Mouse (Mus musculus) hindbrain, postnatal 0 days (tissue): Measurements from ENCODE around the gene Efcab3. TPM values are rescaled to one million over a fixed set of nuclear protein-coding genes. Genes with fewer than 3 reads are reported as not detected.
"Not testable (repeated sequence)": the region's sequence is repeated elsewhere in the genome, so short reads cannot be mapped to it uniquely, and the experiment has no call there.

ENCODE experiments used
- ATAC-seq: fragments of 200-750 bp; cut with Nextera tagmentation; 2 replicates; pipeline ENCODE4 v1.8.0; 2017; ENCODE audit warnings: mild to moderate bottlenecking, moderate TSS enrichment, moderate library complexity
- DNase-seq: peaks from one replicate; pipeline ENCODE4 v3.0.0-alpha.2; 2015; ENCODE audit warnings: low spot score
- H3K27ac ChIP-seq: fragments of 300-500 bp; sonication (generic); 2 replicates; pipeline ENCODE4 v1.5.1; 2014; ENCODE audit warnings: mild to moderate bottlenecking
- H3K27me3 ChIP-seq: fragments of 300-500 bp; sonication (generic); 2 replicates; pipeline ENCODE4 v1.6.1; 2014; ENCODE audit warnings: low read length, mixed read lengths; ENCODE audit not compliant: insufficient read depth
- H3K36me3 ChIP-seq: fragments of 300-500 bp; sonication (generic); 2 replicates; pipeline ENCODE4 v1.6.1; 2014; ENCODE audit warnings: low read length, mixed read lengths; ENCODE audit not compliant: insufficient read depth
- H3K4me1 ChIP-seq: fragments of 300-500 bp; sonication (generic); 2 replicates; pipeline ENCODE4 v1.6.1; 2014; ENCODE audit warnings: antibody characterized with exemption, low read length, mixed read lengths; ENCODE audit not compliant: insufficient read depth
- H3K4me2 ChIP-seq: fragments of 300-500 bp; sonication (generic); 2 replicates; pipeline ENCODE4 v1.6.1; 2014; ENCODE audit warnings: low read depth, mild to moderate bottlenecking, low read length, moderate library complexity, mixed read lengths
- H3K4me3 ChIP-seq: fragments of 300-500 bp; sonication (generic); 2 replicates; pipeline ENCODE4 v1.5.1; 2014; ENCODE audit warnings: low read length
- H3K9ac ChIP-seq: fragments of 300-500 bp; sonication (generic); replicated peaks from 2 replicates; pipeline ENCODE4 v1.6.1; 2014; ENCODE audit warnings: mild to moderate bottlenecking, low read length, moderate library complexity, mixed read lengths
- H3K9me3 ChIP-seq: fragments of 300-500 bp; sonication (generic); 2 replicates; pipeline ENCODE4 v1.6.1; 2016; ENCODE audit warnings: low read length, mixed read lengths
- CTCF ChIP-seq: IDR thresholded peaks from 2 replicates; pipeline ENCODE4 v1.5.1; 2016; ENCODE audit warnings: antibody characterized with exemption, control low read depth, low read depth
- WGBS: fragments of 180-500 bp; shearing (Covaris S2); extraction: QIAGEN DNeasy Blood & Tissue Kit; methylation state at CpG from one replicate; pipeline ENCODE4 v1.1.7; 2014; 5-methylcytosine and 5-hydroxymethylcytosine counted together
- polyA plus RNA-seq: library from polyadenylated mRNA; unstranded; fragments of >200 nt; fragmentation: Nextera tagmentation; extraction: Ambion mirVana; gene quantifications from 2 replicates; pipeline ENCODE4 v1.2.1, GENCODE M21; 2015
- total RNA-seq: library from RNA; depleted of rRNA; stranded (reverse); fragments of >200 nt; gene quantifications from 2 replicates; pipeline ENCODE4 v1.2.3, GENCODE M21; 2014

Efcab3 gene
- total and polyA plus RNA-seq, 2 experiments from 2014 or later = 0.25 TPM; not detected in 1

DNA sequence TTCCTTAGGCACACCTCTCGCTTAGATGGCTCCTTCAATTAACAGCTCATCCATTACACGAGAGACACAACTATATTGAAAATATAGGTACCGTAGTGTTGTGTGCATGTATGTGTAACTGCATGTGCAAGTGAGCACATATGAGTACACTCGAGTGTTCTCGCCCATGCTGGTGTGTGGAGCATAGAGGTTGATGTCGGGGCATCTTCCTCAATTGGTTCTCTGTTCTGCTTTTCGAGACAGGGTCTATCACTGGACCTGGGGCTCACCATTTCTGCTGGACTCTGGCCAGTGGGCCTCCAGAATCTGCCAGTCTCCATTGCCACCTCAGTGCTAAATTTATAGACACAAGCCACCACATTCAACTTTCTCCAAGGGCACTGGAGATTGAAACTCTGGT, 54.4 kb downstream of the Efcab3 start:
- TF ChIP-seq CTCF = no peak
- no peak overlapping the region for H3K4me2 ChIP-seq
- no peaks in the 10 kb centered on the region for H3K27me3 ChIP-seq
- no peaks in the 10 kb centered on the region for H3K36me3 ChIP-seq
- no peaks in the 10 kb centered on the region for H3K4me1 ChIP-seq
- no peak overlapping the region for H3K27ac ChIP-seq
- H3K9ac ChIP-seq = no peak overlapping the region
- ATAC-seq (no peak), DNase-seq (no peak)
- H3K4me3 ChIP-seq = no peak overlapping the region
- WGBS = 90% methylated on average over 7 of the region's 7 CpGs
- H3K9me3 ChIP-seq = no peaks in the 10 kb centered on the region

DNA sequence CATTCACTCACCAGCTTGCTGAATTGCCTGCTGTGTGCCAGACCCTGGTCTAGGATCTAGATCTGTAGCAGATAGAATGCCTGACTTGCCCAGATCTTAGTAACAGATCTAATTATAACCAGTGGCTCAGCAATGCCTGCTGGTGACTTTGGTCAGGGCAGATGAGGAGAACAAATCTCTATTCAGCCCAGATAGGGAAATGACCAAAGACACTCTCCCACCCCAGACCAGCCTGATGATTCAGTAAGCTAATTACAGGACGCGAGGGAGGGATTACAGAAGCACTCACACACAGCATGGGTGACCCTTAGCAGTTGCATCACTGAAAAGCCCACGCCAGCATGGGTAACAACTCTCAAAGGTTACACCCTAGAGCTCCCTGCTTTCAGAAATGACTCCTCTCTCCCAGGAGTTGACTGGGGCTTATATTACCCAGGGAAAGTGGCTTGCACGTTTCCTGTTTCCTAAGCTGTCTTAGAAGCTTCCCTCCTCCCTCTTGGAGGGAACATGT, 57.2 kb downstream of the Efcab3 start:
- no peak for TF ChIP-seq CTCF
- WGBS = 44% methylated on average over 4 of the region's 4 CpGs

DNA sequence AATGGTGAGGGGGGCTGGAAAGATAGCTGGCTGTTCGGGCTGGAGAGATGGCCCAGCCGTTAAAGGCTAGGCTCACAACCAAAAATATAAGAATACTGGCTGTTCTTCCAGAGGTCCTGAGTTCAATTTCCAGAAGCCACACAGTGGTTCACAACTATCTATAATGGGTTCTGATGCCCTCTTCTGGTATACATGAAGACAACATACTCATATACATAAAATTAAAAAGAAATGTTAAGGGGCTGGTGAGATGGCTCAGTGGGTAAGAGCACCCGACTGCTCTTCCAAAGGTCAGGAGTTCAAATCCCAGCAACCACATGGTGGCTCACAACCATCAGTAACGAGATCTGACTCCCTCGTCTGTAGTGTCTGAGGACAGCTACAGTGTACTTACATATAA, 58.4 kb downstream of the Efcab3 start:
- H3K4me2 ChIP-seq, H3K9ac ChIP-seq, ATAC-seq, H3K27ac ChIP-seq, H3K4me1 ChIP-seq, DNase-seq, H3K36me3 ChIP-seq, H3K4me3 ChIP-seq, H3K27me3 ChIP-seq, H3K9me3 ChIP-seq: not testable (repeated sequence)
- WGBS = 80% methylated on average over 5 of the region's 5 CpGs

More for the DNA sequence above, 57.2 kb downstream of the Efcab3 start:
- ATAC-seq (no peak), DNase-seq (no peak)
- Histone ChIP-seq H3K36me3 (no peaks in the 10 kb centered on the region), H3K27ac (no peak overlapping the region), H3K9me3 (no peaks in the 10 kb centered on the region), H3K4me2 (no peak overlapping the region), H3K4me1 (no peaks in the 10 kb centered on the region), H3K27me3 (no peaks in the 10 kb centered on the region), H3K4me3 (no peak overlapping the region), H3K9ac (no peak overlapping the region)

DNA sequence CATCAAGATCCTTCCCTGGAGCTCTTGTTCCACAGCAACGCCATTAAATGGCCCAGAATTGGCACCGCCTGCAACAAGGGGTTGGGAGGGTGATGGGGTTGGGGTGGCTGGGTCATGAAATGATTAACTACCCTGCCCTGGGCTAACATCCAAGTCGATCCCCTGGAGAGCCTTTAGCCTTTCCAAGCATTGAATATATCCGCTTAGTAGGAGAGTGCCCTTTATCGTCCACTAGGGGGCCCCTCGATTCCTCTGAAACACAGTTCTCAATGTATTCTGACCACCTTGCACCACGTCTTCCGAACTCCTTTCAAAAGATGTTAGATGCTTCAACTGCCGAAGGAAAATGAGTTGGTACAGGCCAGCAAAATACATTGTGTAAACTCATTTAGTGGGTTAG, 60.6 kb downstream of the Efcab3 start:
- Histone ChIP-seq H3K9ac (no peak overlapping the region), H3K4me2 (no peak overlapping the region), H3K9me3 (no peaks in the 10 kb centered on the region), H3K36me3 (no peaks in the 10 kb centered on the region), H3K4me1 (peaks cover 12% of the 10 kb centered on the region), H3K27ac (no peak overlapping the region), H3K27me3 (no peaks in the 10 kb centered on the region), H3K4me3 (no peak overlapping the region)
- peak; percentile 75 for TF ChIP-seq CTCF
- WGBS = 8% methylated on average over 9 of the region's 9 CpGs
- no peak for ATAC-seq
- peak; percentile 80 for DNase-seq

DNA sequence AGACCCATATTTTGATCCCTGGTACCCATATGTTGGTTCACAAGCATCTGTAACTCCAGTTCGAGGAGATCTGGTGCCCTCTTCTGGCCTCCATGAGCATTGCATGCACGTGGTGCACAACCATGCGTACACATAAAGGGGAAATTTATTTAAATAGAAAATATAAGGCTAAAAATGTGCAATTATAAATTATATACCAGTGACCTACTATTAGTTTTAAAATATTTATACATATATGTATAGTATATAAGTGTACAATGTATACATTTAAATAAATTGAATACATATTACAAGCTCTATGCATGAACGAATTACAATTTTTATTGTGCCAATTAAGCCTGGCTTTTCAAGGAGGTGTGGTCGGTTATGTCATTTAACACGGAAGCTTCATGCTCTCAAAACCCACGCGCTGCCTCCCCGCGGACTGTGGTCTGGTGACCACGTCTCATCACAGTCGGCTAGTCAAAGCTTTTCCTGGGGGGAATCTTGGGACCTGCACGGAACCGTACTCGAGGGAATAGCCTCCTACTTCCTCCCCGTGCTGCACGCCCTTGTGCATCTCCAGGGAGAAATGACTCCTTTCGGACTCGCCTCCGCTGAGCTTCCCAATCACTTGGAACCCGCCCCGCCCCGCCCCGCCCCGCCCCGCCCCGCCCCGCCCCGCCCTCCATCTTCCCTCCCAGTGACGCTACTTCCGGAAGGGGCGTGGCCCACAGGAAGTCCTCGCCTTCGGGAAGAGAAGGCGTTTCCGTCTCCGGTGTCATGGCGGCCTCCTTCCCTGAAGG, 62.5 kb downstream of the Efcab3 start, which contains the start of gene Mettl2:
Gene Mettl2 (plus strand): TSS at position 691 of the 785 bp plus-strand sequence.
- peak; percentile 94 for ATAC-seq
- peak; percentile 83 for TF ChIP-seq CTCF
- Histone ChIP-seq H3K4me3 (peak within 1 kb of the TSS; percentile 98), H3K36me3 (peaks cover 6% of the 10 kb centered on the region; the same call in 1 of the 2 replicates), H3K27ac (peak within 1 kb of the TSS; percentile 77), H3K9me3 (no peaks in the 10 kb centered on the region), H3K9ac (peak within 1 kb of the TSS; percentile 72), H3K27me3 (no peaks in the 10 kb centered on the region), H3K4me1 (peaks cover 12% of the 10 kb centered on the region), H3K4me2 (peak within 1 kb of the TSS; percentile 95)
- WGBS = 1% methylated on average over 27 of the region's 38 CpGs
- peak; percentile 95 for DNase-seq

DNA sequence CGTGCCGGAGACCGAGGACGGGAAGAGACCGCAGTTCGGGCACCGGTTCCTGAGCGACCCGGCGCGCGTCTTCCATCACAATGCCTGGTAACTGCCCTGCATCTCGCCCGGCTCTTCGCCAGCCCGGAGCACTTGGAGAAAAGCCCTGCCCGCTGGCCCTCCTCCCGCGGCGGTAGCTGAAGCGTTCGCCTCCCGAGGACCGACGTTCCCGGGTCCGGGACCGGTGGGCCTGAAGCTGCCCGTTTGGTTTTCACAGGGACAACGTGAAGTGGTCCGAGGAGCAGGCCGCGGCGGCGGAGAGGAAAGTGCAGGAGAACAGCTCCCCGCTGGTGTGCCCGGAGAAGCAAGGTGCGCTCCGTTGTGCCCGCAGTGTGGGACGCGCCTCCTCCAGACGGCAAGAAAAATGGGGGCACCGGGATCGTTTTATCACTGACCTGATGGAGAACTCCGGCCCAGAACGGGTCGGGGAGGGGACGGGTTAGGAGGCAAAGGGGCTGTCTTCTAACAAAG, 63.2 kb downstream of the Efcab3 start:
- WGBS = under 1% methylated on average over 48 of the region's 49 CpGs
- ATAC-seq = peak; percentile 48; the same call in 1 of the 2 replicates
- H3K27ac ChIP-seq = peak overlapping the region; percentile 41; the same call in 1 of the 2 replicates

More for the DNA sequence above, 63.2 kb downstream of the Efcab3 start:
- DNase-seq = no peak
- Histone ChIP-seq H3K4me2 (peak overlapping the region; percentile 95), H3K4me1 (peaks cover 12% of the 10 kb centered on the region), H3K36me3 (peaks cover 12% of the 10 kb centered on the region; the same call in 1 of the 2 replicates), H3K27me3 (no peaks in the 10 kb centered on the region), H3K9me3 (no peaks in the 10 kb centered on the region), H3K9ac (peak overlapping the region; percentile 72), H3K4me3 (peak overlapping the region; percentile 98)
- no peak for TF ChIP-seq CTCF
